Mouse (Mus musculus) forebrain, embryonic 16.5 days (tissue): ENCODE measurements around the gene Galt. TPM values are rescaled to one million over a fixed set of nuclear protein-coding genes. Genes with fewer than 3 reads are reported as not detected.

Experiments used
- ATAC-seq: fragments of 200-750 bp; cut with Nextera tagmentation; 2 replicates; pipeline ENCODE4 v1.8.0; 2017; ENCODE audit warnings: mild to moderate bottlenecking, moderate library complexity
- H3K27ac ChIP-seq: fragments of 300-500 bp; sonication (generic); 2 replicates; pipeline ENCODE4 v1.5.1; 2014; ENCODE audit warnings: low read length, control low read depth
- H3K27me3 ChIP-seq: fragments of 300-500 bp; sonication (generic); replicated peaks from 2 replicates; pipeline ENCODE4 v1.6.1; 2014; ENCODE audit warnings: low read length; ENCODE audit not compliant: control insufficient read depth, insufficient read depth
- H3K36me3 ChIP-seq: fragments of 300-500 bp; sonication (generic); 2 replicates; pipeline ENCODE4 v1.6.1; 2014; ENCODE audit not compliant: control insufficient read depth, insufficient read depth
- H3K4me1 ChIP-seq: fragments of 300-500 bp; sonication (generic); replicated peaks from 2 replicates; pipeline ENCODE4 v1.6.1; 2014; ENCODE audit warnings: low read length; ENCODE audit not compliant: control insufficient read depth, insufficient read depth
- H3K4me2 ChIP-seq: fragments of 300-500 bp; sonication (generic); 2 replicates; pipeline ENCODE4 v1.6.1; 2014; ENCODE audit warnings: mild to moderate bottlenecking, low read length, control low read depth
- H3K4me3 ChIP-seq: fragments of 300-500 bp; sonication (generic); replicated peaks from 2 replicates; pipeline ENCODE4 v1.5.1; 2014; ENCODE audit warnings: mild to moderate bottlenecking, low read length, control low read depth
- H3K9ac ChIP-seq: fragments of 300-500 bp; sonication (generic); replicated peaks from 2 replicates; pipeline ENCODE4 v1.6.1; 2014; ENCODE audit warnings: low read depth, low read length, control low read depth
- H3K9me3 ChIP-seq: fragments of 300-500 bp; sonication (generic); 2 replicates; pipeline ENCODE4 v1.6.1; 2016; ENCODE audit warnings: low read length; ENCODE audit not compliant: control insufficient read depth
- WGBS: fragments of 180-500 bp; shearing (Covaris S2); extraction: QIAGEN DNeasy Blood & Tissue Kit; methylation state at CpG from one replicate; pipeline ENCODE4 v1.1.7; 2014; 5-methylcytosine and 5-hydroxymethylcytosine counted together
- polyA plus RNA-seq: library from polyadenylated mRNA; unstranded; fragments of >200 nt; fragmentation: Nextera tagmentation; extraction: Ambion mirVana; gene quantifications from 2 replicates; pipeline ENCODE4 v1.2.1, GENCODE M21; 2015

Gene Galt
- 21.2 and 30.2 TPM in 2 replicates for polyA plus RNA-seq

DNA sequence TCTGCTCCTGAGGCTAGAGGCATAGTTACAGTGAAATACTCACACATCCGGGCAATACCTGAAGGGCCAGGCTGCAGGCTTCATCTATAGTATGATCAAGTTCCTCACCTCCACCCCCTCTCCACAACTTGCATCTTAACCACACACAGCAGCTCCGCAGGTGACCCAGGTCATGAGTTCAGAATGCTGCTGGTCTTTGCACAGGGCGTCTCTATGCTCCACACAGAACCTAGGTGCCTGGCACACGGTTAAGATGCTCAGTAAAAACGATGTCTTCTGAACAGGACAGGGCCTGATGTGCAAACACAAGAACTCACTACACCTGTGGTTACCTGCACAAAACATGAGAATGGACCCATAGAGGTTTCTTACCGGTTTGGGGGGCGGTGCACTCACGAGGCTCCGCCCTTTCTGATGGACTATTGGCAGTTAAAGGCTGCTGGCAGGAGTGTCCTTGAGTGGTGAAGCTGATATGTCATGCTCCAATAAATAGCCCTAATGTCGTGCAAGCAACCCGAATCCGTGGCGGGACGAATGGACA is at the start of gene Galt:
TSS of gene Galt (plus strand) at position 432 of the 541 bp plus-strand sequence.
- WGBS = 11% methylated on average over 14 of the region's 14 CpGs
- Histone ChIP-seq H3K4me2 (peak within 1 kb of the TSS; percentile 93), H3K9me3 (no peaks in the 10 kb centered on the region), H3K27me3 (no peaks in the 10 kb centered on the region), H3K4me3 (peak within 1 kb of the TSS; percentile 73), H3K36me3 (no peaks in the 10 kb centered on the region), H3K9ac (peak within 1 kb of the TSS; percentile 71), H3K27ac (peak within 1 kb of the TSS; percentile 58), H3K4me1 (peaks cover 11% of the 10 kb centered on the region)
- ATAC-seq = peak; percentile 43

DNA sequence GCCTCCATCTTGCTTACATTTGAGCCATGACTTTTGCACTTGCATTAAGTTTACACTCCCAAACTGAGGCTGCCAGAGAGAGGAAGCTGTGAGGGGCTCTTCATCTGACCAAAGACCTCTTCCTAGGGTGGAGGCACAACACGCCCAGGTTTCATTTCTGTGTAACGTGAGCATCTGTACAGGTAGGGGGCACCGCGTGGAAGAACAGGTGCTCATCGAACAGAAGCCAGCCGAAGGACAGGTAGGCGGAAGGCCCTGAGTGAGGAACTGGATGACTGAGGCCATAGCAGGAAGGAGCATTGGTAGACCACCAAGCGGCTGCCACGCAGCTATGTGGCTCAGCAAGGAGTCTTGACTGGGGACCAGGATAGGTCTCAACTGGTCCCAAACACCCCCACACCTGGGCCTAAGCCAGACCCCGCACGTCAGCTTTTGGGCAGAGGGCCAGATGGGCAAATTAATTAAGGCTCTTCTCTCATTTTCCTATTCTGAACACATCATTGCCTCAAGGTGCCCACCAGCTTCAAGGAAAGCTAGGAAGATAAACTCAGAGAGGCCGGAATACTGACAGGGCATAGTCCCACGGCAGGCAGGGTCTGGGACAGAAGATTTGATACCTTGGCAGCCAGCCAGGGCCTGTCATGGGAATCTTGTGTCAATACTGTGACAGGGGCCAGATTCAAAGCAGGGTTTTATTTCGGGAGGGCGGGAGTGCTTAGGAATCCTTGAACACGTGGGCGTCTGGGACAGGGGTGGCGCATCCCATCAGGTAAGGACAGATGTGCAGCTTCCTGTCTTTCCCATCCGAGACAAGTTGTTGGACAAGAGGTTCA is 48.9 kb upstream of the Galt start:
- no peak for ATAC-seq
- no peaks in the 10 kb centered on the region for H3K9me3 ChIP-seq
- peaks cover 30% of the 10 kb centered on the region for H3K4me1 ChIP-seq
- no peak overlapping the region for H3K27ac ChIP-seq
- H3K36me3 ChIP-seq = no peaks in the 10 kb centered on the region
- H3K27me3 ChIP-seq = no peaks in the 10 kb centered on the region
- H3K4me3 ChIP-seq = no peak overlapping the region
- no peak overlapping the region for H3K9ac ChIP-seq
- peak overlapping the region; percentile 38 for H3K4me2 ChIP-seq
- WGBS = 39% methylated on average over 19 of the region's 19 CpGs

DNA sequence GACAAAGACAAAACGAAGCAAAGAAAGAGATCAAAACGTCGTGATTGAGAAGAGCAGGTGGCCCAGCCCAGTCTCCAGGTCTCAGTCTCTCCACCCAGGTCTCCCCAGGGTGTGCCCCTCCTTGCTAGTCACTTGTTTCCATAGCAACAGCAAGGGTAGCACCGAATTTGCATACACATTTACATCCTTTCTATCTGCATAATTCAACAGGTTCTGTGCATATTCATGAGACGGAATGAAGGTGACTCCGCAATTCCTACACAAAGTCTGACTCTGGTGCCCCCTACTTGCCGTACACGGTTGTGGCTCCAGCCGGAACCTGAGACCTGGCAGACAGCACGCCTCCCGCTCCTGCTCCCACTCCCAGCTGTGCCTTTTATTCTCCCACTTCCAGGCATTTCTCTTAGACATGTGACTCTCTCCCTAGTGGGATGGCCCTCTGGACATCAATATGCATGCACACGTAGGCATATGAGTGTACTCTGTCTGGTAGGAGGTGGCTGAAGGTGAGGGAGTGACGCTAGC is 48.0 kb upstream of the Galt start:
- no peaks in the 10 kb centered on the region for H3K9me3 ChIP-seq
- H3K27me3 ChIP-seq = no peaks in the 10 kb centered on the region
- ATAC-seq = peak; percentile 81
- no peaks in the 10 kb centered on the region for H3K36me3 ChIP-seq
- H3K4me1 ChIP-seq = peaks cover 39% of the 10 kb centered on the region
- 0% methylated on average over 13 of the region's 13 CpGs for WGBS
- peak overlapping the region; percentile 38 for H3K4me2 ChIP-seq
- H3K9ac ChIP-seq = no peak overlapping the region
- H3K4me3 ChIP-seq = no peak overlapping the region
- H3K27ac ChIP-seq = no peak overlapping the region

DNA sequence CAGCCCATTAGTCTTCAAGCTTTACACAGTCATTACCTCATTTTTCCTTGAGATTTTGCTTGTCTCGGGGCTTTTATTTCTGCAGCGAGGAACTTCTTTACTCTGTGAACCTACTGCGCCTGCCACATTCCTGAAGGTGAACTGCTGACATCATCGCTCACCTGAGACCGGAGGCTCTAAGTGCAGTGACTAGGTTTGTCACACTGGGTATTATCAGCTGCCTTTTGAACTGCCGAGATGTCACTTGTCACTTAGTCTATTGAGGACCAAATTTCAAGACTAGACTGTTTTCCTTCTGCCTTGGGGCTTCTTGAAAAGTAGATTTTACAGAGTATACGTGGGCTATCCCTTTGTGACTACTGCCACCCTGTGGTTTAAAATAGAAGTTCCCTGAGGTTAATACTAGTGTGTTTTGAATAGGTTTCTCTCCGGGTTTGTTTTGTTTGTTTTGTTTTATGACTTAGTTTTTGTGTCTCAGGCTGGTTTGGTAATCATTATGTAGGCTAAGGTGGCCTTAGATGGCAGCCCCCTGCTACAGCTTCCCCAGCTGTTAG is 46.8 kb upstream of the Galt start:
- WGBS = 40% methylated on average over 8 of the region's 8 CpGs
- Histone ChIP-seq H3K27me3 (no peaks in the 10 kb centered on the region), H3K9ac (no peak overlapping the region), H3K36me3 (no peaks in the 10 kb centered on the region), H3K4me1 (peaks cover 48% of the 10 kb centered on the region), H3K4me2 (no peak overlapping the region), H3K27ac (no peak overlapping the region), H3K4me3 (no peak overlapping the region), H3K9me3 (no peaks in the 10 kb centered on the region)
- ATAC-seq = peak; percentile 42

DNA sequence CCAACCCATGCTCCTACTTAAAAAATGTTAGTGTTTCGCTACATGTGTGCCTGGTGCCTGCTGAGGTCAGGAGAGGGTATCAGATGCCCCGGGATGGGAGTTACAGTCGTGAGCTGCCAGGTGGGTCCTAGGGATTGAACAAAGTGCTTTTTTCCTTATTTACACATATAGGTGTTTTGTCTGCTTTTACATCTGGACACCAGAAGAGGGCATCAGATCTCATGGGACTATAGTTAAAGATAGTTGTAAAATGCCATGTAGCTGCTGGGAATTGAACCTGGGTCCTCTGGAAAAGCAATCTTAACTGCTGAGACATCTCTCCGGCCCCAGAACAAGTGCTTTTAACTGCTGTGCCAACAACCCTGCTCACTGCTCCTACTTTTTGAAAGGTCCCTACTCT is 44.8 kb upstream of the Galt start:
- no peaks in the 10 kb centered on the region for H3K9me3 ChIP-seq
- H3K4me3 ChIP-seq = no peak overlapping the region
- H3K9ac ChIP-seq = no peak overlapping the region
- ATAC-seq = no peak
- no peak overlapping the region for H3K27ac ChIP-seq
- no peak overlapping the region for H3K4me2 ChIP-seq
- 70% methylated on average over 4 of the region's 4 CpGs for WGBS
- no peaks in the 10 kb centered on the region for H3K27me3 ChIP-seq
- no peaks in the 10 kb centered on the region for H3K36me3 ChIP-seq
- H3K4me1 ChIP-seq = peaks cover 59% of the 10 kb centered on the region

DNA sequence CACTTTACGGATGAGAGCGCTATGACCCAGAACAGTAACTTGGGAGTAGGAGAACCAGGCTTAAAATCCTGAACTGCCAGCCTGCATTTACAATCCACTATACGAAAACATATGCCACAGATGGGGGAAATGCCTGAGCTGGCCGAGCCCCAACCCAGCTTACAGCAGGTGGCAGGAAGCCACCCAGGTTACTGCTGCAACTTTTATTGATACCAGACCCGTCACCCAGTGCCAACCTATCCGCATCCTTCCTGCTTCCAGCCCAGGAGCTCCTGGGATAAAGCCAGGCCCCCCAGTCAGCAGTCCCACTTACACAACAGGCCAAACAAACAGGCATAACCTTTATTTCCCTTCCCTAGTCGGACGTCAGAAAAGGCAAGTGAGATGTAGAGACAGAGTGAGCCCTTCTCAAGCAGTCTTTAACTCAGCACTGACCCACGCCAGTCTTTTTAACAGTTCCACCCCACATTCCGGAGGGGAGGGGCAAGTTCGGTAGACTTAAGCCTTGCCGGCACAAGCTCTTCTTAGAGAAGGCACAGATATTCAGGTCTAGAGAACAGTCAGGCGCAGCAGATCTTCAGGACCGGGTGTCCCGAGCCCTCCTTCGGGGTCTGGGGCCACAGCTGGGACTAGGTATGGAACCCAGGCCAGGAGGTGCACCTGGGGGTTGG is 43.2 kb upstream of the Galt start:
- Histone ChIP-seq H3K4me1 (peaks cover 49% of the 10 kb centered on the region), H3K4me2 (peak overlapping the region; percentile 94), H3K9ac (peak overlapping the region; percentile 92), H3K27me3 (no peaks in the 10 kb centered on the region), H3K9me3 (no peaks in the 10 kb centered on the region), H3K4me3 (peak overlapping the region; percentile 81), H3K27ac (no peak overlapping the region), H3K36me3 (no peaks in the 10 kb centered on the region; the same call in 1 of the 2 replicates)
- 53% methylated on average over 16 of the region's 16 CpGs for WGBS
- ATAC-seq = no peak

DNA sequence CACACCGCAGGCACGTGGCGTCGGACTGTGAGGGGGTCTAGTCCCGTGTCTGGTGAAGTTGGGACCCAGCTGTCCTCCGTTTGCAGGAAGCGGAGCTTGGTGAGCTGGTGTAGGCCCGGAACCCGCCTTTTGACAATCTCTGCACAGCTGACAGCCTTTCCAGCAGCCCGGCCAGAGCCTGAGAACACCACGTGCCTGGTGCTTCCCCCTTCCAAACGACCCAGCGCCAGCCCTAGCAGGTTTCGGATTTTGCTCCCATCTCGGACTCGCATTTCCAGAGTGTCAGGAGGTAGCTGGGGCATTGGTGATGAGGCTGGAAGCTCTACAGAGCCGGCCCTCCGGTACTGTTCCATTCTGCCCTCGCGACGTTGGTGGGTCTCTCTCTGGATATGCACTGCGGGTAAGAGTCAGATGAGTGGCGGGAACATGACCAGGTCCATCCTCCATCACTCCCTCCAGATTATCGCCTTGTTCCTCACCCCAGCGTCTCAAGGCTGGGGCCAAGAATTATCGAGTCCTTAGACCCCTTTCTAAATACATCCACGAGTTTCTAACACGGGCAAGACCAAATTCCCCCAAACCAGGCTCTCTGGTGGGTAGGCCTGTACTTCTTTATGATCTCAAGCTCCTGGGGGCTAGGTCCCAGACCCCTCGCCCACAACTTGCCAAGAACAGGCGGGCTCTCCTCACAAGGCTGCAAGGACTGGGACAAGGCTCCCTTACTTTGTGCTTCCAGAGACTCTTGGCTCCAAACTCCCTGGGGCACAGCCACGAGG is 42.4 kb upstream of the Galt start:
- peak overlapping the region; percentile 68; the same call in 1 of the 2 replicates for H3K27ac ChIP-seq
- 42% methylated on average over 31 of the region's 31 CpGs for WGBS

DNA sequence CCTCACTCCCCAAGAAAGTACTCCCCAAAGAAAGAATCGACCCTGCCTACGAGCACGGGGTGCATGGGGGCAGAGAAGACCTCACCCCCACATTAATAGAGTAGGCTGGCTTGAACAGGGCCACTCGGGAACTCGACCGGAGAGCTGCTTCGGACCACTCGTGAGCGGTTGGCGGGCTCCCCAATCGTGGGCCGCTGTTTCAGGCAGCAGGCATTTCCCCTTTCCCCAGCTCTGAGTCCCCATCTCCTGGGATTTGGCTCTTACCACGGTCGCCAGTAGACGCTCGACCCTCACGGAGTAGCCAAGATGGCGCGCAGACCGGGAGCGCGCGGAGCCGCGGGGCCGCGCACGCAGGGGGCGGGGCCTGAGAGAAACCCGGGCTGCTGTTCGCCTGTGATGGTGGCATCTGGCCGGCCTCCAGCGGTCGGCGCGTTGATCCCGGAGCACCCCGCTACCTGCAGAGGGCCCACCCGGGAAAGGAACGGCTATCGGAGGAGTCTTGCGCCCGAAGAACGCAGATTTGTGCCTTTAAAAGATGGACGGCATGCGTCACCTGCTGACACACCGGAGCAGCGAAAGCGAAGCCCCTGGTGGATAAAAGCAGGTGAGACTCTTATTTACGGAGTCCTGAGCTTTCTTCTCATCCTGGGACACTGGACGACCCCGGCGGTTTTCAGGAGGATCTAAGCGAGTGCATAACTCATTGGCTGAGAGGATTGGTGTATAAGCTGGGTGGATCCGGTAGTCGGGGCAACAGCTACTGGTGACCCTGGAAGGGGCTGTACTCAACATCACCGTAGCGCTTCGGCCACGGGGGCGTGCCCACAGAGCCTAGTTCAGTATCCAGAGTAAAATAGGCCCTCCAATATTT is 41.6 kb upstream of the Galt start, which contains the start of gene Rpp25l:
TSS of gene Rpp25l (minus strand) at position 338 of the 871 bp plus-strand sequence.
- Histone ChIP-seq H3K9me3 (no peaks in the 10 kb centered on the region), H3K27me3 (no peaks in the 10 kb centered on the region), H3K4me2 (peak within 1 kb of the TSS; percentile 94), H3K27ac (peak within 1 kb of the TSS; percentile 68), H3K4me1 (peaks cover 35% of the 10 kb centered on the region), H3K9ac (peak within 1 kb of the TSS; percentile 92), H3K4me3 (peak within 1 kb of the TSS; percentile 81), H3K36me3 (peaks cover 3% of the 10 kb centered on the region; the same call in 1 of the 2 replicates)
- under 1% methylated on average over 61 of the region's 61 CpGs for WGBS
- peak; percentile 56 for ATAC-seq

More for the DNA sequence above, 42.4 kb upstream of the Galt start:
- H3K36me3 ChIP-seq = peaks cover 3% of the 10 kb centered on the region; the same call in 1 of the 2 replicates
- H3K9ac ChIP-seq = peak overlapping the region; percentile 92
- H3K4me2 ChIP-seq = peak overlapping the region; percentile 94
- peak overlapping the region; percentile 81 for H3K4me3 ChIP-seq
- no peaks in the 10 kb centered on the region for H3K9me3 ChIP-seq
- peaks cover 42% of the 10 kb centered on the region for H3K4me1 ChIP-seq
- ATAC-seq = peak; percentile 16
- no peaks in the 10 kb centered on the region for H3K27me3 ChIP-seq
